Mouse (Mus musculus): Measurements from ENCODE around the gene Tnfsf14.

Tnfsf14 gene

GRCm38 (mm10) chr17:57201841-57202724 lies 8.1 kb upstream of the Tnfsf14 start:
- in situ Hi-C loops (cut with MboI, MseI) = no loop called here

GRCm38 (mm10) chr17:57198252-57198651 lies 4.3 kb upstream of the Tnfsf14 start:
- in situ Hi-C loops (cut with MboI, MseI) = no loop called here

- in situ Hi-C loops (cut with MboI, MseI) = no loop called here
Measured at GRCm38 (mm10) chr17:57195326-57196010, 1.5 kb upstream of the Tnfsf14 start.

- in situ Hi-C loops (cut with MboI, MseI) = no loop called here
Measured at GRCm38 (mm10) chr17:57194771-57195170, 794 bp upstream of the Tnfsf14 start.

GRCm38 (mm10) chr17:57188510-57189192 lies 5.3 kb downstream of the Tnfsf14 start:
- in situ Hi-C loops (cut with MboI, MseI) = no loop called here

- in situ Hi-C loops (cut with MboI, MseI) = no loop called here
Measured at GRCm38 (mm10) chr17:57185641-57186040, 8.3 kb downstream of the Tnfsf14 start.

GRCm38 (mm10) chr17:57182871-57183270 lies 11.1 kb downstream of the Tnfsf14 start:
- in situ Hi-C loops (cut with MboI, MseI) = no loop called here

- in situ Hi-C loops (cut with MboI, MseI) = no loop called here
Measured at GRCm38 (mm10) chr17:57180363-57180762, 13.6 kb downstream of the Tnfsf14 start.

- in situ Hi-C loops (cut with MboI, MseI) = no loop called here
Measured at GRCm38 (mm10) chr17:57173351-57173750, 20.6 kb downstream of the Tnfsf14 start.

- in situ Hi-C loops (cut with MboI, MseI) = no loop called here
Measured at GRCm38 (mm10) chr17:57172378-57172777, 21.6 kb downstream of the Tnfsf14 start.

GRCm38 (mm10) chr17:57170616-57171260 lies 23.2 kb downstream of the Tnfsf14 start:
- in situ Hi-C loops (cut with MboI, MseI) = no loop called here

- in situ Hi-C loops (cut with MboI, MseI) = loop anchor here (5.0 kb wide), 1 partner anchor 70 kb away; no protein-coding TSS in a partner anchor
Measured at GRCm38 (mm10) chr17:57166800-57167791, 26.9 kb downstream of the Tnfsf14 start.

GRCm38 (mm10) chr17:57153787-57154186 lies 40.2 kb downstream of the Tnfsf14 start:
- in situ Hi-C loops (cut with MboI, MseI) = no loop called here

- in situ Hi-C loops (cut with MboI, MseI) = no loop called here
Measured at GRCm38 (mm10) chr17:57153006-57153405, 41.0 kb downstream of the Tnfsf14 start.

- in situ Hi-C loops (cut with MboI, MseI) = no loop called here
Measured at GRCm38 (mm10) chr17:57148994-57149803, 44.8 kb downstream of the Tnfsf14 start, which contains the start of gene Cd70. TSS of gene Cd70 (minus strand) at chr17:57149777.

- in situ Hi-C loops (cut with MboI, MseI) = no loop called here
Measured at GRCm38 (mm10) chr17:57148343-57148742, 45.6 kb downstream of the Tnfsf14 start.

- in situ Hi-C loops (cut with MboI, MseI) = no loop called here
Measured at GRCm38 (mm10) chr17:57145115-57145514, 48.9 kb downstream of the Tnfsf14 start.

- in situ Hi-C loops (cut with MboI, MseI) = no loop called here
Measured at GRCm38 (mm10) chr17:57143704-57144103, 50.3 kb downstream of the Tnfsf14 start.

GRCm38 (mm10) chr17:57139708-57140107 lies 54.3 kb downstream of the Tnfsf14 start:
- in situ Hi-C loops (cut with MboI, MseI) = no loop called here

All from regulatory T cell (primary cell).